ENCODE assay signal across 8 mouse cellular contexts in the genomic region with DNA sequence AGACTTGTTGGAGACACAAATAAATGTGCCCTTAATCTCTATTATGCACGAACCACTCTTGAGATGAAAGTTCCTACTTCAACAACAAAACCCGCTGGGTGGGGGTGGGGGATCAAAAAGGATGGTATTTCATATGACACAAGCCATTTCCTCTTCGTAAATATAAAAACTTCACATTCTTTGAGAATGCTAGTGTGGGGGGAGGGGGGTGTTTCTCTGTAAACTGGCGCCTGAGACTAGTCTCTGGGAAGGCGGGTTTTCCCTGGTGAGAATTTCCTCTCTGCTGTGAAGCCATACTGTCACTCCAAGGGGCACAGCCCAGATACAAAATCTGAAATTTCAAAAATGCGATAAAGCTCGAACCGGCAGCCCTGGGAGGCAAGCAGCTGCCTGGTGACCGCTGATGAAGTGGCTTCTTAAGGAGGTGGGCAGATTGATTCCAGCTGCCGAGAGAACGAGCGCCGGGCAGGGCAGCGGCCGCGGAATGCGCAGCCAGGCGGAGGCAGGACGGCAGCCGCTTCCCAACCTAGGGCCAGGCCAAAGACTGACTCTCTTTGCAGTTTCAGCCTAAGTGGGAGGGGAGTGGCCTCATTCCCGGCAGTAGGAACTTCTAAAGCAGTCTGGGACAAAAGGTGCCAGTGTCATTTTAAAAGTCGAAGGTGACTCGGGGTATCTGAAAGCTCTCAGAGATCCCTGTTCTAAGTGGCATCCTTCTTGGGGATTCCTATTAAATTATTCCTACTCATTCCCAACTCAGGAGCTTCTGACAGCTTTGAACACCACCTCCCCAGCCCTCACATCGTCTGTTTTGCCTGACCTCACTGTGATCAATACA. TPM values are rescaled to one million over a fixed set of nuclear protein-coding genes. Genes with fewer than 3 reads are reported as not detected.
A peak's percentile ranks its signal among the peaks of the same experiment; 100 is the strongest.
DNase-seq lines count a peak whose midpoint lies in the region; ATAC-seq and TF ChIP-seq lines count a peak whose summit lies in the region.

No protein-coding gene starts in this region.

- H3K9ac ChIP-seq in heart, postnatal 0 days (replicated peaks; ENCODE audit: low read depth, low read length), result peak overlapping the region; percentile 64

- H3K27me3 ChIP-seq in heart, postnatal 0 days (ENCODE audit: control insufficient read depth, insufficient read depth, low read length), result no peaks in the 10 kb centered on the region

- H3K4me2 ChIP-seq in heart, postnatal 0 days (ENCODE audit: low read depth, low read length), result peak overlapping the region; percentile 68

- no peaks in the 10 kb centered on the region; the same call in 1 of the 2 replicates for H3K4me1 ChIP-seq in embryonic fibroblast, embryonic 13.5 days (ENCODE audit: control insufficient read depth, insufficient read depth, low read length)
- H3K4me1 ChIP-seq in heart, postnatal 0 days (ENCODE audit: control insufficient read depth, insufficient read depth), result peaks cover 5% of the 10 kb centered on the region; the same call in 1 of the 2 replicates

- no peaks in the 10 kb centered on the region for H3K9me3 ChIP-seq in heart, postnatal 0 days (replicated peaks; ENCODE audit: control insufficient read depth, low read length)

- ATAC-seq in heart, postnatal 0 days (ENCODE audit: insufficient read depth, low read depth), result peak; percentile 58
- peak; percentile 35; the same call in 1 of the 2 replicates for ATAC-seq in megakaryocyte progenitor cell, adult 5-6 weeks (replicated peaks; ENCODE audit: poor library complexity)
- ATAC-seq in inflammation-experienced regulatory T-cells, adult 6 months, result no peak

- TF ChIP-seq POLR2A in embryonic fibroblast, embryonic 13.5 days (IDR thresholded peaks at IDR 0.05; ENCODE audit: low read depth, low read length), result peak; percentile 71

- peak overlapping the region; percentile 88 for H3K27ac ChIP-seq in embryonic fibroblast, embryonic 13.5 days (ENCODE audit: insufficient read depth, low read length)
- peak overlapping the region; percentile 85 for H3K27ac ChIP-seq in heart, postnatal 0 days (ENCODE audit: low read depth)

- peak; percentile 6 for DNase-seq in left cerebral cortex, postnatal 4 days
- DNase-seq in left cerebral cortex, adult 8-10 months (ENCODE audit: low spot score in 2 of 2), result no peak
- peak; percentile 63 for DNase-seq in heart, postnatal 0 days (ENCODE audit: low spot score)
- peak; percentile 63 to 74 for DNase-seq in kidney, postnatal 25 days
- peak; percentile 47 for DNase-seq in testis, postnatal 10 days (ENCODE audit: low spot score)

- no peak for TF ChIP-seq CTCF in embryonic fibroblast, embryonic 13.5 days (IDR thresholded peaks at IDR 0.05; ENCODE audit: borderline replicate concordance, insufficient read depth, low read length)
- no peak for TF ChIP-seq CTCF in heart, postnatal 0 days (IDR thresholded peaks at IDR 0.05; ENCODE audit: low read depth)

- no peaks in the 10 kb centered on the region for H3K36me3 ChIP-seq in heart, postnatal 0 days (replicated peaks; ENCODE audit: control insufficient read depth, insufficient read depth, low read length)

- TF ChIP-seq EP300 in heart, postnatal 0 days (IDR thresholded peaks at IDR 0.05; ENCODE audit: low read depth), result no peak

- intact Hi-C loops in left cerebral cortex, postnatal 4 days (cut with DNase I), result loop anchor here (10.0 kb wide), 1 partner anchor 1518 kb away; no protein-coding TSS in a partner anchor

- H3K4me3 ChIP-seq in embryonic fibroblast, embryonic 13.5 days (ENCODE audit: insufficient read depth, low read length), result peak overlapping the region; percentile 64
- peak overlapping the region; percentile 63 for H3K4me3 ChIP-seq in heart, postnatal 0 days (ENCODE audit: low read depth, low read length)

- under 1% methylated on average over 24 of the region's 24 CpGs for WGBS in heart, postnatal 0 days

RNA-seq across cellular contexts. Expression of a gene that starts 2.2 kb away (rescaled TPM):
- total RNA-seq in left cerebral cortex, postnatal 4 days (2021), result 10 to 100 TPM; 13.5 to 15.5 TPM
- total RNA-seq in left cerebral cortex, adult 8-10 months (2022), result 10 to 100 TPM; 13.9 to 18.1 (median 15.9) TPM
- 23.3 and 25.7 TPM in 2 replicates for polyA plus RNA-seq in embryonic fibroblast, embryonic 13.5 days (2011; ENCODE audit: insufficient read length, low read depth, missing spikeins)
- 11.2 and 14.6 TPM in 2 replicates for total RNA-seq in heart, postnatal 0 days (2014; rRNA removed; ENCODE audit: low replicate concordance)
- 4.5 TPM in 2 replicates for polyA plus RNA-seq in heart, postnatal 0 days (2015; fragmentation: Nextera tagmentation; extraction: Ambion mirVana)
- 0.54 and 1.1 TPM in 2 replicates for total RNA-seq in megakaryocyte progenitor cell, adult 5-6 weeks (2015)
- 0.75 and 1.4 TPM in 2 replicates for total RNA-seq in megakaryocyte progenitor cell, adult 5-6 weeks (2017)
- under 1 TPM in 1 of 3 experiments, not detected in 2; 0.24 TPM for polyA plus RNA-seq in inflammation-experienced regulatory T-cells, adult 6 months (2017; shearing (Covaris generic))

Comparison
In these comparisons a context has a peak if more than half of its experiments do, and no peak if none do; other contexts are left out.
1. DNase-seq: peak in left cerebral cortex, postnatal 4 days (single experiment), heart, postnatal 0 days (single experiment), kidney, postnatal 25 days (2 of 2) and testis, postnatal 10 days (single experiment); none in left cerebral cortex, adult 8-10 months (0 of 2).